Mouse (Mus musculus): ENCODE measurements around the gene Phldb1. TPM values are rescaled to one million over a fixed set of nuclear protein-coding genes. Genes with fewer than 3 reads are reported as not detected.

Gene Phldb1
- polyA plus RNA-seq, 1 experiment from 2014 or later, result 37.8 TPM

GRCm38 (mm10) chr9:44715109-44715508 lies 19.9 kb downstream of the Phldb1 start:
- peaks cover 83% of the 10 kb centered on the region for H3K36me3 ChIP-seq (replicated peaks)
- H3K4me1 ChIP-seq, result peaks cover 12% of the 10 kb centered on the region
- H3K4me3 ChIP-seq, result no peak overlapping the region
- no peaks in the 10 kb centered on the region for H3K9me3 ChIP-seq
- H3K27ac ChIP-seq, result no peak overlapping the region
- DNase-seq (ENCODE audit: extremely low spot score, low spot score), result no peak
- no peaks in the 10 kb centered on the region for H3K27me3 ChIP-seq (ENCODE audit: poor library complexity, severe bottlenecking)
- WGBS, result 90% methylated on average over 17 of the region's 17 CpGs

GRCm38 (mm10) chr9:44713574-44713973 lies 21.4 kb downstream of the Phldb1 start:
- DNase-seq (ENCODE audit: extremely low spot score, low spot score), result no peak
- 81% methylated on average over 2 of the region's 2 CpGs for WGBS
- Histone ChIP-seq H3K4me3 (no peak overlapping the region), H3K27me3 (ENCODE audit: poor library complexity, severe bottlenecking) (no peaks in the 10 kb centered on the region), H3K9me3 (no peaks in the 10 kb centered on the region), H3K4me1 (peaks cover 12% of the 10 kb centered on the region), H3K27ac (no peak overlapping the region), H3K36me3 (replicated peaks) (peaks cover 96% of the 10 kb centered on the region)

GRCm38 (mm10) chr9:44713080-44713479 lies 21.9 kb downstream of the Phldb1 start:
- Histone ChIP-seq H3K4me1 (peaks cover 17% of the 10 kb centered on the region), H3K27ac (no peak overlapping the region), H3K9me3 (no peaks in the 10 kb centered on the region), H3K27me3 (ENCODE audit: poor library complexity, severe bottlenecking) (peaks cover 3% of the 10 kb centered on the region), H3K4me3 (no peak overlapping the region), H3K36me3 (replicated peaks) (peaks cover 93% of the 10 kb centered on the region)
- WGBS, result 86% methylated on average over 6 of the region's 6 CpGs
- DNase-seq (ENCODE audit: extremely low spot score, low spot score), result no peak

GRCm38 (mm10) chr9:44711602-44712001 lies 23.4 kb downstream of the Phldb1 start:
- Histone ChIP-seq H3K27ac (no peak overlapping the region), H3K36me3 (replicated peaks) (peaks cover 93% of the 10 kb centered on the region), H3K4me1 (peaks cover 24% of the 10 kb centered on the region), H3K4me3 (no peak overlapping the region), H3K27me3 (ENCODE audit: poor library complexity, severe bottlenecking) (peaks cover 14% of the 10 kb centered on the region), H3K9me3 (no peaks in the 10 kb centered on the region)
- whole genome bisulfite sequencing, result 66% methylated on average over 17 of the region's 17 CpGs
- DNase-seq (ENCODE audit: extremely low spot score, low spot score), result no peak

GRCm38 (mm10) chr9:44710213-44710612 lies 24.8 kb downstream of the Phldb1 start:
- Histone ChIP-seq H3K27me3 (ENCODE audit: poor library complexity, severe bottlenecking) (peaks cover 14% of the 10 kb centered on the region), H3K9me3 (no peaks in the 10 kb centered on the region), H3K4me1 (peaks cover 24% of the 10 kb centered on the region), H3K27ac (no peak overlapping the region), H3K4me3 (no peak overlapping the region), H3K36me3 (replicated peaks) (peaks cover 93% of the 10 kb centered on the region)
- 83% methylated on average over 5 of the region's 5 CpGs for WGBS
- DNase-seq (ENCODE audit: extremely low spot score, low spot score), result no peak

- Histone ChIP-seq H3K27me3 (ENCODE audit: poor library complexity, severe bottlenecking) (peaks cover 14% of the 10 kb centered on the region), H3K36me3 (replicated peaks) (peaks cover 93% of the 10 kb centered on the region), H3K9me3 (no peaks in the 10 kb centered on the region), H3K27ac (no peak overlapping the region), H3K4me1 (peaks cover 24% of the 10 kb centered on the region), H3K4me3 (no peak overlapping the region)
- DNase-seq (ENCODE audit: extremely low spot score, low spot score), result peak; percentile 53
- WGBS, result 45% methylated on average over 2 of the region's 2 CpGs
Observed at GRCm38 (mm10) chr9:44709600-44709999, 25.4 kb downstream of the Phldb1 start.

- H3K27me3 ChIP-seq (ENCODE audit: poor library complexity, severe bottlenecking), result peaks cover 14% of the 10 kb centered on the region
- DNase-seq (ENCODE audit: extremely low spot score, low spot score), result no peak
- H3K36me3 ChIP-seq (replicated peaks), result peaks cover 92% of the 10 kb centered on the region
- H3K27ac ChIP-seq, result peak overlapping the region; percentile 77
- peak overlapping the region; percentile 55 for H3K4me3 ChIP-seq
- H3K4me1 ChIP-seq, result peaks cover 24% of the 10 kb centered on the region
- 23% methylated on average over 6 of the region's 6 CpGs for WGBS
- no peaks in the 10 kb centered on the region for H3K9me3 ChIP-seq
Observed at GRCm38 (mm10) chr9:44708925-44709324, 26.1 kb downstream of the Phldb1 start.

GRCm38 (mm10) chr9:44708429-44708765 lies 26.6 kb downstream of the Phldb1 start:
- peak; percentile 65 for DNase-seq (ENCODE audit: extremely low spot score, low spot score)
- H3K36me3 ChIP-seq (replicated peaks), result peaks cover 92% of the 10 kb centered on the region

GRCm38 (mm10) chr9:44707749-44708428 lies 27.1 kb downstream of the Phldb1 start:
- peaks cover 92% of the 10 kb centered on the region for H3K36me3 ChIP-seq (replicated peaks)
- H3K27me3 ChIP-seq (ENCODE audit: poor library complexity, severe bottlenecking), result peaks cover 14% of the 10 kb centered on the region
- H3K4me1 ChIP-seq, result peaks cover 24% of the 10 kb centered on the region
- H3K27ac ChIP-seq, result peak overlapping the region; percentile 77
- no peaks in the 10 kb centered on the region for H3K9me3 ChIP-seq
- 22% methylated on average over 28 of the region's 28 CpGs for WGBS
- H3K4me3 ChIP-seq, result peak overlapping the region; percentile 55
- DNase-seq (ENCODE audit: extremely low spot score, low spot score), result peak; percentile 32

More at GRCm38 (mm10) chr9:44708429-44708765, 26.6 kb downstream of the Phldb1 start:
- 4% methylated on average over 24 of the region's 24 CpGs for WGBS
- H3K4me3 ChIP-seq, result peak overlapping the region; percentile 55
- no peaks in the 10 kb centered on the region for H3K9me3 ChIP-seq
- peak overlapping the region; percentile 77 for H3K27ac ChIP-seq
- H3K4me1 ChIP-seq, result peaks cover 24% of the 10 kb centered on the region
- peaks cover 14% of the 10 kb centered on the region for H3K27me3 ChIP-seq (ENCODE audit: poor library complexity, severe bottlenecking)

- no peaks in the 10 kb centered on the region for H3K27me3 ChIP-seq (ENCODE audit: poor library complexity, severe bottlenecking)
- H3K36me3 ChIP-seq (replicated peaks), result peaks cover 99% of the 10 kb centered on the region
- no peak overlapping the region for H3K4me3 ChIP-seq
- no peaks in the 10 kb centered on the region for H3K9me3 ChIP-seq
- 89% methylated on average over 5 of the region's 5 CpGs for WGBS
- H3K4me1 ChIP-seq, result no peaks in the 10 kb centered on the region
- H3K27ac ChIP-seq, result no peak overlapping the region
- DNase-seq (ENCODE audit: extremely low spot score, low spot score), result no peak
Observed at GRCm38 (mm10) chr9:44699730-44700129, 35.3 kb downstream of the Phldb1 start.

GRCm38 (mm10) chr9:44699196-44699595 lies 35.8 kb downstream of the Phldb1 start:
- peaks cover 100% of the 10 kb centered on the region for H3K36me3 ChIP-seq (replicated peaks)
- no peaks in the 10 kb centered on the region for H3K9me3 ChIP-seq
- H3K27ac ChIP-seq, result no peak overlapping the region
- no peaks in the 10 kb centered on the region for H3K4me1 ChIP-seq
- H3K27me3 ChIP-seq (ENCODE audit: poor library complexity, severe bottlenecking), result no peaks in the 10 kb centered on the region
- no peak overlapping the region for H3K4me3 ChIP-seq
- 90% methylated on average over 10 of the region's 10 CpGs for WGBS
- DNase-seq (ENCODE audit: extremely low spot score, low spot score), result no peak

- Histone ChIP-seq H3K4me3 (no peak overlapping the region), H3K9me3 (no peaks in the 10 kb centered on the region), H3K27ac (no peak overlapping the region), H3K36me3 (replicated peaks) (peaks cover 100% of the 10 kb centered on the region), H3K4me1 (no peaks in the 10 kb centered on the region), H3K27me3 (ENCODE audit: poor library complexity, severe bottlenecking) (no peaks in the 10 kb centered on the region)
- DNase-seq (ENCODE audit: extremely low spot score, low spot score), result no peak
- WGBS, result 90% methylated on average over 16 of the region's 16 CpGs
Observed at GRCm38 (mm10) chr9:44697866-44698265, 37.1 kb downstream of the Phldb1 start.

- no peak overlapping the region for H3K27ac ChIP-seq
- WGBS, result 92% methylated on average over 11 of the region's 11 CpGs
- H3K4me3 ChIP-seq, result no peak overlapping the region
- no peaks in the 10 kb centered on the region for H3K9me3 ChIP-seq
- peaks cover 15% of the 10 kb centered on the region for H3K4me1 ChIP-seq
- DNase-seq (ENCODE audit: extremely low spot score, low spot score), result no peak
- peaks cover 98% of the 10 kb centered on the region for H3K36me3 ChIP-seq (replicated peaks)
- no peaks in the 10 kb centered on the region for H3K27me3 ChIP-seq (ENCODE audit: poor library complexity, severe bottlenecking)
Observed at GRCm38 (mm10) chr9:44693071-44693470, 41.9 kb downstream of the Phldb1 start.

Data from forebrain, embryonic 10.5 days (tissue).